Mouse (Mus musculus) neutrophil, adult 83 days (primary cell): ENCODE measurements around the gene Nucb1. TPM values are rescaled to one million over a fixed set of nuclear protein-coding genes. Genes with fewer than 3 reads are reported as not detected.

Experiments used
- total RNA-seq, 2 experiments: library from RNA; stranded (reverse); gene quantifications; one replicate each; pipeline ENCODE4 v1.2.4; 2023

Nucb1 gene
- 100 to 1,000 TPM; 111 to 114 TPM for total RNA-seq

DNA sequence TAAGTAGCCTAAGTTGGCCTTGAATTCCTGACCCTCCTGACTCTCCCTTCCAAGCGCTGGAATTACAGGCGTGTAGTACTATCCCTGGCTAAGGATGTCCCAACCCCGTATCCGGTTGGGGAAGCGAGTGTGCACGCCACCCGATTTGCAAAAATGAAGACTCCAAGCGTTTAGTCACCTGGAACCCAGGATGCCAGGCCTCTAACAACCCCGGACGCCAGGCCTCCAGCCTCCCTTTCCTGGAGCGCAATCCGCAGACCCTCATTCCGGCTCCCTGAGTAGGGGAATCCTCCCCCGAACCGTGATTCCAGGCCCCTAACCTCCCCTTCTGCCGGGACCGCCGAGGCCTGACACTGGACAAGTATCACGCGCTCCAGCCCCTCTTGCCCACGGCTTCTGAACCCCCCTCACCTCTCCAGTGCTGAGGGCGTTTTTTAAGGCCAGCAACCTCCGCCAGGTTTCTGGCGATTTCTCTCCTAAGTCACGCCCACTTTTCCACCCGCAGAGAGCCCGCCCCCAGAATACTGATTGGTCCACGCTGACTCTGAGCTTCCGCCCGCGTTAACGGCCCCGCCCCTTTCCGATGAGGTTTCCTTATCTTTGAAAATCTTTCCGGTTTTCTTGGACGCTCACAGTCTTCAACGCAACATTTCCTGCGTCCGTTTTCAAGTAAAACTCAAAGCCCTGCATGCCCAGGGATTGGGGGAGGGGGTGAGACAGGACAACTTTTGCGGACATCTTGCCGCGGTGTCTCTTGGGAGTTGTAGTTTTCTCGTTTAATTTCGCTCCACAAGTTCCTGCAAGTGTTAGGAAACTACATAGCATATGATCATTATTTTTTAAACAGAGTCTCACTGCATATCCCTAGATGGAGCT lies at the start of gene Nucb1:
Gene Nucb1 (minus strand): TSS at position 495 of the 876 bp plus-strand sequence.

DNA sequence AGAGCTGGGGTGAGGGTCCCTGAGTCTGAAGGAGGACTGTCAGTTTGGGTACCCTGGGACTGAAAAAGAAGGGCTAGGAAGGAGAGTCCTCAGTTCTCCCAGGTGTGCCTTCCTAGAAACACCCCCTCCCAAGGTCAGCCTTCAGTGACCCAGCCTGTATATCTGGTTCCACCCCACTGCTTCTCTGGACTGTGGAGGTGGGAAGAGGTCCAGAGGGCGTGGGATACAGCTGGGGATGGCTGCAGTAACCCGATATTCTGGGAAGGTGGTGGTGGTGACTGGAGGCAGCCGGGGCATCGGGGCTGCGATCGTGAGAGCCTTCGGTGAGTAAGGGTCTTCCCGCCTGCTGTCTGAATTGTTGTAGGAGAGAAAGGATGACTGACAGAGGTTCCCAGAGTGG lies 44.5 kb upstream of the Nucb1 start, which contains the start of gene Hsd17b14:
Gene Hsd17b14 (plus strand): TSS at position 150 of the 400 bp plus-strand sequence.

GRCm38 (mm10) chr7:45525809-45526473 lies 15.7 kb upstream of the Nucb1 start, which contains the start of the genes Ppp1r15a and Plekha4:
Gene Ppp1r15a (minus strand): TSS chr7:45526268.
Gene Plekha4 (plus strand): TSS chr7:45526330.

GRCm38 (mm10) chr7:45488293-45489204 lies 21.7 kb downstream of the Nucb1 start, which contains the start of gene Dhdh:
Gene Dhdh (minus strand): TSS chr7:45488805.

DNA sequence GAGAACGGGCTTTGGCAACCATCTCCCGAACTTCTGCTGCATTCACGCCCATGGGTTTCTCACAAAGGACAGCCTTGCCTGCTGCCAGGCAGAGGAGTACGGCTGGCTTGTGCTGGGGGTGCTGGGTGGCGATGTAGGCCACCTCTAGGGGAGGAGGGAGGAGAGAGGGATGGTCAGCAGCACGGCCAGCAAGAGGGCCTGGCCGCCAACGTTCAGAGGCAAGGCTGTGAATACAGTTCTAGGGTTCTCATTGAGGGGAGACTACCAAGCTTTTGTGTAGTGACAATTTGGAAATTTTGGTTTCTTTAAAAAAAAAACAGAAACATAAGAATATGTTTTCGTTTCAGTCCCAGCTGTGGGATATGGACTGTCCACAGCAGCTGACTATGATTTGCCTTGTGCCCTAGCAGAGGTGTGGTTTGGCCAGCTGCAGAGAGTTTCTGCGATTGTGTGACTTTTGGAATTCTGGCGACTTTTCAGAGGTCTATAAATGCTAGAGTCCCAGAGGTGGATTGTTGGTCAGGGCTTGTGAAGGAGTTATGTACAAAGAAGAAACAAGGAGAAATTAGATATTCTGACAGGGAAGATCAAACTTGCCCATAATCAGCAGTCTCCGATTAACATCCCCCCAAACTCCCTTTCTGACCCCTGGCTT lies 23.3 kb downstream of the Nucb1 start, which contains the start of gene Gm45808:
Gene Gm45808 (minus strand): TSS at position 51 of the 655 bp plus-strand sequence.

DNA sequence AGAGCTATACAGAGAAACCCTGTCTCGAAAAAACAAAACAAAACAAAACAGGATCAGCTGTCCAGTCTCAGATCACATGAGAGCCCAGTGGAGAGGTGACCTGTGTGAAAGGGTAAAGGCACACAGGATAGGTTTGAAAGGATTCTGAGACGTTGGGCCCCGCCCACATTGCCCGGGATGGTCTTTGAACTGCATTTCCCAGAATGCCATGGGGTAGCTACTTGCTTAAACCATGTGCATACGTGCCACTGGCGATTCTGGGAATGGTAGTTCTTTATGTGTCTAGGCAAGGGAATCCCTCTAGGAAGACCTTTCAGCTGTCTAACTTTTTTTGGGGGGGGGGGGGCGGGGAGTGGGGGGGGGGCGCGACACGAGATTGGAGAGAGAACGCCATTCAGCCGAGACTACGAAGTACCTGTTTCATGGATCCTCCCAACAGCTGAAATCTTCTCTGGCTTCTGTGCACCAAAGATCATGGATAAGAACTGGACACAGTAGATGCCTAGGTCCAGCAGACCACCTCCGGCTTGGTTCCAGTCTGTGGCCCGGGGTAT lies 28.8 kb downstream of the Nucb1 start, which contains the start of gene Tulp2:
Gene Tulp2 (plus strand): TSS at position 504 of the 554 bp plus-strand sequence.

GRCm38 (mm10) chr7:45466283-45467089 lies 43.7 kb downstream of the Nucb1 start, which contains the start of gene Bax:
Gene Bax (minus strand): TSS chr7:45466898.

DNA sequence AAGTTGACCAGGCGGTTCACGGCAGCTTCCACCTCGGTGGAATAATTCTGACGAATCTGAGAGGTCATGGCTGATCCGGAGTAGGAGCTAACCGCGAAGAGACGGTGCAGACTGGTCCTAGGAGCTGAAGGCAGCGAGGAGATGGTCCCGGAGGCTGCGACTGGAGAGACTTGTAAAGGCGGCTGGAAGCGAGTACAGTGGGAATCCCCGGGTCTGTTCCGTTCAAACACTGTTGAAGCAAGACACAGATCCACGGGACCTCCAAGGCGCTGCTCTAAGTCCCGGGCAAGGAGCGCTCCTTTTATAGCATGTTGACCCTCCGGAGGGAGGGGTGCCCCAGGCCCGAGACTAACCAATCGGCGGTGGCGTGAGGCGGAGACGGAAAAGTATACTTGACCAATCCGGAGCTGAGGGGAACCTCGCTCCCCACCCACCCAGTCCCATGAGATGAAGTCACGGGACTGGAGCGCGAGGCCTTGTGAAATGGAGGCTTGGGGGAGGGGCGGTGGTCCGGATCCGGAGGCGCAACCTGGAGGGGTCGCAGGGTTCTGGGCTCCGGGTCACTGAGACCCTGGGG lies 50.6 kb downstream of the Nucb1 start, which contains the start of gene Ftl1:
Gene Ftl1 (minus strand): TSS at position 321 of the 577 bp plus-strand sequence.

Other genes starting within 250 kb of the Nucb1 start
- gene Slc6a21, start 232.9 kb downstream of the Nucb1 start, total RNA-seq: under 1 TPM in 1 of 2 experiments, not detected in 1; 0.24 TPM
- 1 to 10 TPM; 2.3 to 4.8 TPM for gene Trpm4, start 176.6 kb downstream of the Nucb1 start, total RNA-seq
- gene Hrc, start 175.1 kb downstream of the Nucb1 start, total RNA-seq: under 1 TPM in 1 of 2 experiments, not detected in 1; 0.68 TPM
- gene Ppfia3, start 143.4 kb downstream of the Nucb1 start, total RNA-seq: under 1 TPM in 1 of 2 experiments, not detected in 1; 0.31 TPM
- gene Lin7b, start 139.8 kb downstream of the Nucb1 start, total RNA-seq: under 1 TPM in 1 of 2 experiments, not detected in 1; 0.66 TPM
- 100 to 1,000 TPM; 256 to 279 TPM for gene Snrnp70, start 114.7 kb downstream of the Nucb1 start, total RNA-seq
- gene Kcna7, start 104.8 kb downstream of the Nucb1 start, total RNA-seq: not detected
- not detected for gene Ntf5, start 96.7 kb downstream of the Nucb1 start, total RNA-seq
- gene Lhb, start 89.6 kb downstream of the Nucb1 start, total RNA-seq: not detected
- gene Gys1, start 75.6 kb downstream of the Nucb1 start, total RNA-seq: 10 to 100 TPM; 58.1 to 59.5 TPM
- 10 to 100 TPM; 39.6 to 42.2 TPM for gene Ruvbl2, start 72.3 kb downstream of the Nucb1 start, total RNA-seq
- gene Ftl1, start 50.5 kb downstream of the Nucb1 start, total RNA-seq: 1,000 to 10,000 TPM; 1,390 to 1,483 TPM
- gene Bax, start 43.5 kb downstream of the Nucb1 start, total RNA-seq: 10 to 100 TPM; 42.0 to 45.1 TPM
- gene Tulp2, start 28.5 kb downstream of the Nucb1 start, total RNA-seq: not detected
- 1 to 10 TPM; 1.2 to 2.5 TPM for gene Gm45808, start 23.6 kb downstream of the Nucb1 start, total RNA-seq
- 1 to 10 TPM; 5.9 to 6.1 TPM for gene Dhdh, start 21.6 kb downstream of the Nucb1 start, total RNA-seq
- 100 to 1,000 TPM; 253 to 370 TPM for gene Ppp1r15a, start 15.9 kb upstream of the Nucb1 start, total RNA-seq
- gene Plekha4, start 15.9 kb upstream of the Nucb1 start, total RNA-seq: under 1 TPM in 1 of 2 experiments, not detected in 1; 0.15 TPM
- gene Hsd17b14, start 44.5 kb upstream of the Nucb1 start, total RNA-seq: not detected
- gene Bcat2, start 59.7 kb upstream of the Nucb1 start, total RNA-seq: 10 to 100 TPM; 39.9 to 42.5 TPM
- gene Fgf21, start 105.1 kb upstream of the Nucb1 start, total RNA-seq: not detected
- under 1 TPM in 1 of 2 experiments, not detected in 1; 0.22 TPM for gene Fut1, start 106.9 kb upstream of the Nucb1 start, total RNA-seq
- gene Izumo1, start 111.4 kb upstream of the Nucb1 start, total RNA-seq: not detected
- 1 to 10 TPM; 1.9 to 2.0 TPM for gene Rasip1, start 117.1 kb upstream of the Nucb1 start, total RNA-seq
- under 1 TPM; 0.13 to 0.73 TPM for gene Mamstr, start 129.6 kb upstream of the Nucb1 start, total RNA-seq
- not detected for gene Fut2, start 156.0 kb upstream of the Nucb1 start, total RNA-seq
- gene Ntn5, start 173.6 kb upstream of the Nucb1 start, total RNA-seq: not detected
- under 1 TPM in 1 of 2 experiments, not detected in 1; 0.26 TPM for gene Sec1, start 184.0 kb upstream of the Nucb1 start, total RNA-seq
- not detected for gene Car11, start 189.4 kb upstream of the Nucb1 start, total RNA-seq
- gene Dbp, start 194.7 kb upstream of the Nucb1 start, total RNA-seq: 1 to 10 TPM; 5.3 TPM
- 100 to 1,000 TPM; 782 to 910 TPM for gene Rpl18, start 205.1 kb upstream of the Nucb1 start, total RNA-seq
- 10 to 100 TPM; 39.2 to 41.2 TPM for gene Sphk2, start 207.6 kb upstream of the Nucb1 start, total RNA-seq
- gene Fam83e, start 210.8 kb upstream of the Nucb1 start, total RNA-seq: under 1 TPM; 0.55 to 0.64 TPM
- gene Spaca4, start 215.4 kb upstream of the Nucb1 start, total RNA-seq: not detected